Mouse (Mus musculus) cerebellum, postnatal 14 days (tissue): Measurements from ENCODE around the gene Pgam2.

Source experiments
- DNase-seq, 2 experiments: peaks; one replicate each; pipeline ENCODE4 v3.0.0; 2021; ENCODE audit warnings: mixed read lengths in 2 of 2

The Pgam2 gene

GRCm38 (mm10) chr11:5762633-5762982 lies 40.9 kb downstream of the Pgam2 start:
- no peak for DNase-seq

GRCm38 (mm10) chr11:5761820-5762632 lies 41.5 kb downstream of the Pgam2 start, which contains the start of gene Urgcp:
TSS of gene Urgcp (minus strand) at chr11:5762376.
- DNase-seq = peak; percentile 95 to 96

- no peak for DNase-seq
Measured at GRCm38 (mm10) chr11:5753755-5754154, 49.8 kb downstream of the Pgam2 start.
